In the genomic region with DNA sequence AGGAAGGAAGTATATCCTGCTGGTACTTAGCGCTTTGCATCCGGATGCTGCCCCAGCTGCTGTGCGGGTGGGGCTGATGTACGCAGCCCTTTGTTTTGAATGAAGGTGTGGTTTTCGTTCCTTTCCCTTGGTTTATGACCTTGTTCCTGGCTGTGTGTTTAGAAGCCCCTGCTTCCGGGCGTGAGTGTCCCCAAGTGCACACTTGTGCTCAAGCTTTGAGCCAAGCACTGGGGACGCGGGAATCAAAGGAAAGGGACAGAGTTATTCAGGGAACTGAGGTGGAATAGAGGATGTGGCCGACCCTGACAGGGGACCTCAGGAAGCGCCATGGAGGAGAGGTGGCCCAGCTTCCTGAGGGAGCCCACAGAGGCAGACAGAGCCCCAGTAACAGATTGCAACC, we compare ENCODE assay signal across 9 mouse cellular contexts. TPM values are rescaled to one million over a fixed set of nuclear protein-coding genes. Genes with fewer than 3 reads are reported as not detected.
DNase-seq lines count a peak whose midpoint lies in the region; ATAC-seq lines count a peak whose summit lies in the region.
"Had no signal": no experiment of that assay in that cellular context is flagged by ENCODE, and none has a peak within 500 bp of the region (broad histone marks: within the 10 kb centered on the region; RNA-seq: fewer than 3 reads in every experiment).

No protein-coding gene starts in this region.

- no peaks in the 10 kb centered on the region for H3K4me1 ChIP-seq in heart, embryonic 15.5 days (replicated peaks)

- H3K36me3 ChIP-seq in heart, embryonic 15.5 days = no peaks in the 10 kb centered on the region

- H3K9me3 ChIP-seq in heart, embryonic 15.5 days (replicated peaks) = no peaks in the 10 kb centered on the region

- peak; percentile 27 for DNase-seq in kidney, adult 9 months
- no peak for DNase-seq in kidney, adult 18-20 months
- peak; percentile 31 to 49 for DNase-seq in kidney, postnatal 4 days
- peak; percentile 54 to 77 for DNase-seq in thymus, postnatal 36 days
- DNase-seq in ovary, adult 18-20 months (ENCODE audit: low spot score) = no peak
- no peak for DNase-seq in cerebellum, postnatal 14 days
- no peak for DNase-seq in B cell, adult 2 months
- DNase-seq: cerebellum, postnatal 25 days had no signal

- H3K27ac ChIP-seq in heart, embryonic 15.5 days = peak overlapping the region; percentile 21; the same call in 1 of the 2 replicates

- no peak overlapping the region for H3K9ac ChIP-seq in heart, embryonic 15.5 days

- WGBS in heart, embryonic 15.5 days = 74% methylated on average over 11 of the region's 11 CpGs

- H3K27me3 ChIP-seq in heart, embryonic 15.5 days = no peaks in the 10 kb centered on the region

- 0 out of 2 replicates have a peak, but pooled peaks have one; percentile 22 for ATAC-seq in heart, embryonic 15.5 days (replicated peaks; ENCODE audit: insufficient number of reproducible peaks, insufficient read depth, low FRiP score, low read depth)

- no peak overlapping the region for H3K4me3 ChIP-seq in heart, embryonic 15.5 days

- H3K4me2 ChIP-seq in heart, embryonic 15.5 days = no peak overlapping the region

RNA-seq across cellular contexts. Expression of gene Atp6v0a2, which starts 13.7 kb away (rescaled TPM):
- polyA plus RNA-seq in heart, embryonic 15.5 days (2015; fragmentation: Nextera tagmentation; extraction: Ambion mirVana) = 26.6 and 32.8 TPM in 2 replicates

RNA-seq across cellular contexts. Expression of gene Gtf2h3, which starts 35.8 kb away (rescaled TPM):
- 28.9 and 34.5 TPM in 2 replicates for polyA plus RNA-seq in heart, embryonic 15.5 days (2015; fragmentation: Nextera tagmentation; extraction: Ambion mirVana)

RNA-seq across cellular contexts. Expression of gene Eif2b1, which starts 35.8 kb away (rescaled TPM):
- 51.2 and 53.6 TPM in 2 replicates for polyA plus RNA-seq in heart, embryonic 15.5 days (2015; fragmentation: Nextera tagmentation; extraction: Ambion mirVana)

Comparison
In these comparisons a context has a peak if more than half of its experiments do, and no peak if none do; other contexts are left out.
1. DNase-seq: peak in kidney, adult 9 months (single experiment), kidney, postnatal 4 days (2 of 2) and thymus, postnatal 36 days (2 of 2); none in kidney, adult 18-20 months (single experiment), ovary, adult 18-20 months (single experiment), cerebellum, postnatal 14 days (0 of 2) and B cell, adult 2 months (0 of 2).